Mouse (Mus musculus) midbrain, embryonic 11.5 days (tissue): Measurements from ENCODE around the gene Krt7. TPM values are rescaled to one million over a fixed set of nuclear protein-coding genes. Genes with fewer than 3 reads are reported as not detected.

ENCODE experiments used
- ATAC-seq: fragments of 200-750 bp; cut with Nextera tagmentation; 2 replicates; pipeline ENCODE4 v1.8.0; 2017; ENCODE audit warnings: moderate TSS enrichment, moderate library complexity; ENCODE audit not compliant: low FRiP score
- DNase-seq: peaks from one replicate; pipeline ENCODE4 v3.0.0; 2015; ENCODE audit warnings: low spot score; ENCODE audit errors: missing footprints
- H3K27ac ChIP-seq: fragments of 300-500 bp; sonication (generic); 2 replicates; pipeline ENCODE4 v1.5.1; 2014; ENCODE audit warnings: low read depth, low read length
- H3K27me3 ChIP-seq: fragments of 300-500 bp; sonication (generic); 2 replicates; pipeline ENCODE4 v1.6.1; 2014; ENCODE audit warnings: mild to moderate bottlenecking, low read length, moderate library complexity, mixed read lengths; ENCODE audit not compliant: control insufficient read depth, insufficient read depth
- H3K36me3 ChIP-seq: fragments of 300-500 bp; sonication (generic); 2 replicates; pipeline ENCODE4 v1.6.1; 2014; ENCODE audit warnings: mild to moderate bottlenecking, low read length, moderate library complexity, mixed read lengths; ENCODE audit not compliant: control insufficient read depth, insufficient read depth
- H3K4me1 ChIP-seq: fragments of 300-500 bp; sonication (generic); 2 replicates; pipeline ENCODE4 v1.6.1; 2014; ENCODE audit warnings: low read length; ENCODE audit not compliant: control insufficient read depth, insufficient read depth
- H3K4me2 ChIP-seq: fragments of 300-500 bp; sonication (generic); 2 replicates; pipeline ENCODE4 v1.6.1; 2014; ENCODE audit warnings: mild to moderate bottlenecking, moderate library complexity
- H3K4me3 ChIP-seq: fragments of 300-500 bp; sonication (generic); 2 replicates; pipeline ENCODE4 v1.5.1; 2014; ENCODE audit warnings: low read depth, low read length
- H3K9ac ChIP-seq: fragments of 300-500 bp; sonication (generic); 2 replicates; pipeline ENCODE4 v1.6.1; 2014; ENCODE audit warnings: low read length
- H3K9me3 ChIP-seq: fragments of 300-500 bp; sonication (generic); 2 replicates; pipeline ENCODE4 v1.6.1; 2016; ENCODE audit warnings: low read length; ENCODE audit not compliant: control insufficient read depth
- WGBS: fragments of 180-500 bp; shearing (Covaris S2); extraction: QIAGEN DNeasy Blood & Tissue Kit; methylation state at CpG from one replicate; pipeline ENCODE4 v1.1.7; 2014; 5-methylcytosine and 5-hydroxymethylcytosine counted together
- polyA plus RNA-seq: library from polyadenylated mRNA; unstranded; fragments of >200 nt; fragmentation: Nextera tagmentation; extraction: Ambion mirVana; gene quantifications from 2 replicates; pipeline ENCODE4 v1.2.1, GENCODE M21; 2014

Krt7 gene
- polyA plus RNA-seq, 1 experiment from 2014 or later: 7.2 TPM

GRCm38 (mm10) chr15:101368015-101368414 lies 42.8 kb upstream of the Krt7 start:
- Histone ChIP-seq H3K4me2 (no peak overlapping the region), H3K9ac (no peak overlapping the region), H3K4me1 (no peaks in the 10 kb centered on the region), H3K9me3 (no peaks in the 10 kb centered on the region), H3K27ac (no peak overlapping the region), H3K27me3 (no peaks in the 10 kb centered on the region), H3K36me3 (no peaks in the 10 kb centered on the region), H3K4me3 (no peak overlapping the region)
- DNase-seq (no peak), ATAC-seq (no peak)
- 77% methylated on average over 6 of the region's 6 CpGs for WGBS

GRCm38 (mm10) chr15:101368502-101369381 lies 42.1 kb upstream of the Krt7 start:
- H3K27me3 ChIP-seq: no peaks in the 10 kb centered on the region
- H3K4me2 ChIP-seq: no peak overlapping the region
- WGBS: 73% methylated on average over 11 of the region's 11 CpGs
- no peak for ATAC-seq
- H3K4me1 ChIP-seq: no peaks in the 10 kb centered on the region
- no peak overlapping the region for H3K9ac ChIP-seq
- H3K9me3 ChIP-seq: no peaks in the 10 kb centered on the region
- no peaks in the 10 kb centered on the region for H3K36me3 ChIP-seq
- H3K27ac ChIP-seq: no peak overlapping the region
- H3K4me3 ChIP-seq: no peak overlapping the region
- no peak for DNase-seq

DNA sequence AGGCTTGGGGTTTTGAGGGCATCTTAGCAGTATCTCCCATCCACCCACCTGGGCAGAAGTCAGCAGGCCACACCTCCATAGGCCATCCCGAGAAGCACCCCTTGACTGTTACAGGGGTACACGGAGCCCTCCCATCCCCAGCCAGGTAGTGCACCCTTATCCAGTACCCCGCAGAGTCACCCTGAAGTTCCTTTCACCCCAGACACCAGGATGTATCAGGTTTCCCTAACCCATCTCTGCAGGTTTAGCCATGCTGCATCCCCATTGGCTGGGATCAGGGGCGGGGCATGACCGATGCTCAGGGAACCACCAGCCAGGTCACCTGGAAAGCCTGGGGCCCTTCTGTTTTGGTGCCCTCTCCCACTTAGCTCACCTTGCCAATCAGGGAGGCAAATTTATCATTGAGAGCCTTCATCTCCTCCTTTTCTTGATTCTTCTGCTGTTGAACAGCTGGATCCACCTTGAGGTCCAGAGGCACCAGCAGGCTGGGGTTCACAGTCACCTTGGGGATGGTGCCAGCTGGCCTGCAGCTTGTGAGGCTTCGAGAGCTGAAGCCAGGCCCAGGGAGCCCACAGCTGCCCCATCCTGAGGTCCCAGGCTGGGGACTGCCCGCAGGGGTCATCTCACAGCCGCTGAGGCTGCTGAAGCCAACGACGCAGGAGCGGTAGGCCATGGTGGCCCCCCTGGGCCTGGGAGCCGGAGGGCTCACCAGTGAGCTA lies 41.3 kb upstream of the Krt7 start:
- ATAC-seq: no peak
- Histone ChIP-seq H3K27ac (no peak overlapping the region), H3K27me3 (no peaks in the 10 kb centered on the region), H3K9me3 (no peaks in the 10 kb centered on the region), H3K4me2 (no peak overlapping the region), H3K4me1 (no peaks in the 10 kb centered on the region), H3K4me3 (no peak overlapping the region), H3K9ac (no peak overlapping the region), H3K36me3 (no peaks in the 10 kb centered on the region)
- no peak for DNase-seq
- 35% methylated on average over 12 of the region's 12 CpGs for WGBS

- no peak for ATAC-seq
- no peak within 1 kb of the TSS for H3K9ac ChIP-seq
- H3K9me3 ChIP-seq: no peaks in the 10 kb centered on the region
- no peak within 1 kb of the TSS for H3K27ac ChIP-seq
- 60% methylated on average over 22 of the region's 22 CpGs for WGBS
- H3K4me1 ChIP-seq: no peaks in the 10 kb centered on the region
- H3K36me3 ChIP-seq: no peaks in the 10 kb centered on the region
- H3K4me2 ChIP-seq: no peak within 1 kb of the TSS
- DNase-seq: no peak
- H3K27me3 ChIP-seq: no peaks in the 10 kb centered on the region
- H3K4me3 ChIP-seq: no peak within 1 kb of the TSS
Measured at GRCm38 (mm10) chr15:101370101-101370911, 40.5 kb upstream of the Krt7 start, which contains the start of gene Krt80. Gene Krt80 (minus strand): TSS chr15:101370162.

GRCm38 (mm10) chr15:101371141-101371985 lies 39.5 kb upstream of the Krt7 start:
- no peak overlapping the region for H3K27ac ChIP-seq
- 78% methylated on average over 15 of the region's 15 CpGs for WGBS

DNA sequence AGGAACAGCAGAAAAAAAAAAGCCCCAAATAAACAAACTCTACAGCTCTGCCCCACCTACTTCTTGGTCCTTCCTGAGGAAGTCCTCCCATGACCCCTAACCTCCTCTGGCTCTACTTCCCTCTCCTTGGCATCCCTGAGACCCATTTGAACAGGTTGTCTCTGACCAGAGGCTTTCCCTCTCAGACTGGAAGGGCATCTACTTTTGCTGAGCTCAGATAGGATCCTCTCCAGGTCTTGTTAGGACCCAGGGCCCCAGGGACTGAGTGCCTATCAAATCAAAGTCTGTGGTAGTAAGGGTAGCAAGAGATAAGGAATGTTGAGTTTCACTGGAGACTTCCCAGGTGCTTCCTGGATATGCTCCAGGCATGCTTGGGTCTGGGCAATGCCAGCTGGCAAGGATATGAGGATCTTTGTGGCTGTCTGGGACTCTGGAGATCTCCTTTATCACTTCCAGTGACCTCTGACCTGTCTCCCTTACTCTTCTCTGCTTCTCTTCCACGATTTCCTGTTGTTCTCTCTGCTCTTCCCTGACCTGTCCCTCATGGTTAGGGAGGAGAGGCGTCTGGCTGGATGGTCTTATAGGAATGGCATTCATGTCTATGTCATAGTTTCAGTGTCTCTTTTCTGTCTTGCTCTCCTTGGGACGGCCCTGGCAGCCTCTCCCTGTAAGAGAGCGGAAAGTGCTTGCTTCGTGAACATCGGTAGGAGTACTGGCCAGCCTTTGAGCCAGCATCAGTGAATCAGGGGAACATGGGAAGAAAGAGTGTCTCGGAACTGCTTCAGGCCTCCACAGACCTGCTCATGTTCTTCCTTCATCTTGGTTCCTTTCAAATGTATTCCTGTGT lies 38.5 kb upstream of the Krt7 start:
- H3K27ac ChIP-seq: no peak overlapping the region
- no peak overlapping the region for H3K4me2 ChIP-seq
- DNase-seq (no peak), ATAC-seq (no peak)
- 78% methylated on average over 7 of the region's 7 CpGs for WGBS
- no peaks in the 10 kb centered on the region for H3K36me3 ChIP-seq
- no peaks in the 10 kb centered on the region for H3K4me1 ChIP-seq
- H3K4me3 ChIP-seq: no peak overlapping the region
- no peak overlapping the region for H3K9ac ChIP-seq
- no peaks in the 10 kb centered on the region for H3K27me3 ChIP-seq
- no peaks in the 10 kb centered on the region for H3K9me3 ChIP-seq

More at GRCm38 (mm10) chr15:101371141-101371985, 39.5 kb upstream of the Krt7 start:
- Histone ChIP-seq H3K4me2 (no peak overlapping the region), H3K4me3 (no peak overlapping the region), H3K9me3 (no peaks in the 10 kb centered on the region), H3K4me1 (no peaks in the 10 kb centered on the region), H3K36me3 (no peaks in the 10 kb centered on the region), H3K27me3 (no peaks in the 10 kb centered on the region), H3K9ac (no peak overlapping the region)
- DNase-seq (no peak), ATAC-seq (no peak)

- Histone ChIP-seq H3K36me3 (no peaks in the 10 kb centered on the region), H3K4me1 (no peaks in the 10 kb centered on the region), H3K9me3 (no peaks in the 10 kb centered on the region), H3K4me3 (no peak overlapping the region), H3K27me3 (no peaks in the 10 kb centered on the region), H3K4me2 (no peak overlapping the region), H3K9ac (no peak overlapping the region), H3K27ac (no peak overlapping the region)
- ATAC-seq: no peak
- no peak for DNase-seq
- WGBS: 88% methylated on average over 16 of the region's 16 CpGs
Measured at GRCm38 (mm10) chr15:101373286-101373898, 37.5 kb upstream of the Krt7 start.
